Mouse (Mus musculus): ENCODE measurements around the gene Chn1. TPM values are rescaled to one million over a fixed set of nuclear protein-coding genes. Genes with fewer than 3 reads are reported as not detected.

The Chn1 gene
- polyA plus RNA-seq, 1 experiment from 2014 or later, result 20.5 TPM

GRCm38 (mm10) chr2:73566989-73567605 lies 208.0 kb downstream of the Chn1 start:
- 15% methylated on average over 8 of the region's 8 CpGs for WGBS
- 0 out of 2 replicates have a peak, but pooled peaks have one; percentile 55 for ATAC-seq (replicated peaks; ENCODE audit: extremely low read depth, insufficient read depth, low FRiP score)
- H3K9ac ChIP-seq (ENCODE audit: low read length), result peak overlapping the region; percentile 59; the same call in 1 of the 2 replicates

GRCm38 (mm10) chr2:73566162-73566561 lies 209.0 kb downstream of the Chn1 start:
- no peak for ATAC-seq (replicated peaks; ENCODE audit: extremely low read depth, insufficient read depth, low FRiP score)
- peaks cover 8% of the 10 kb centered on the region for H3K4me1 ChIP-seq (ENCODE audit: control insufficient read depth, insufficient read depth, low read length)
- no peak overlapping the region for H3K4me3 ChIP-seq (ENCODE audit: low read length)
- no peak overlapping the region for H3K4me2 ChIP-seq (ENCODE audit: low read depth, low read length)
- H3K9ac ChIP-seq (ENCODE audit: low read length), result no peak overlapping the region
- H3K27me3 ChIP-seq (ENCODE audit: control insufficient read depth, insufficient read depth, low read length), result peaks cover 4% of the 10 kb centered on the region; the same call in 1 of the 2 replicates
- no peak overlapping the region for H3K27ac ChIP-seq (ENCODE audit: low read length)
- WGBS, result 19% methylated on average over 7 of the region's 7 CpGs
- no peaks in the 10 kb centered on the region for H3K9me3 ChIP-seq (replicated peaks; ENCODE audit: control insufficient read depth, low read length)
- no peaks in the 10 kb centered on the region for H3K36me3 ChIP-seq (ENCODE audit: control insufficient read depth, insufficient read depth)

More at GRCm38 (mm10) chr2:73566989-73567605, 208.0 kb downstream of the Chn1 start:
- Histone ChIP-seq H3K4me1 (ENCODE audit: control insufficient read depth, insufficient read depth, low read length) (no peaks in the 10 kb centered on the region), H3K9me3 (replicated peaks; ENCODE audit: control insufficient read depth, low read length) (no peaks in the 10 kb centered on the region), H3K4me3 (ENCODE audit: low read length) (peak overlapping the region; percentile 43), H3K27ac (ENCODE audit: low read length) (no peak overlapping the region), H3K4me2 (ENCODE audit: low read depth, low read length) (peak overlapping the region; percentile 63), H3K27me3 (ENCODE audit: control insufficient read depth, insufficient read depth, low read length) (peaks cover 4% of the 10 kb centered on the region; the same call in 1 of the 2 replicates), H3K36me3 (ENCODE audit: control insufficient read depth, insufficient read depth) (no peaks in the 10 kb centered on the region)

GRCm38 (mm10) chr2:73563690-73564089 lies 211.5 kb downstream of the Chn1 start:
- Histone ChIP-seq H3K4me1 (ENCODE audit: control insufficient read depth, insufficient read depth, low read length) (peaks cover 8% of the 10 kb centered on the region), H3K27me3 (ENCODE audit: control insufficient read depth, insufficient read depth, low read length) (peaks cover 2% of the 10 kb centered on the region; the same call in 1 of the 2 replicates), H3K9me3 (replicated peaks; ENCODE audit: control insufficient read depth, low read length) (0 out of 2 replicates have a peak, but pooled peaks cover 3% of the 10 kb centered on the region), H3K4me3 (ENCODE audit: low read length) (no peak overlapping the region), H3K36me3 (ENCODE audit: control insufficient read depth, insufficient read depth) (no peaks in the 10 kb centered on the region), H3K9ac (ENCODE audit: low read length) (no peak overlapping the region), H3K4me2 (ENCODE audit: low read depth, low read length) (no peak overlapping the region), H3K27ac (ENCODE audit: low read length) (no peak overlapping the region)
- ATAC-seq (replicated peaks; ENCODE audit: extremely low read depth, insufficient read depth, low FRiP score), result no peak
- WGBS, result 63% methylated on average over 7 of the region's 7 CpGs

- no peaks in the 10 kb centered on the region for H3K36me3 ChIP-seq (ENCODE audit: control insufficient read depth, insufficient read depth)
- peaks cover 8% of the 10 kb centered on the region for H3K4me1 ChIP-seq (ENCODE audit: control insufficient read depth, insufficient read depth, low read length)
- 91% methylated on average over 9 of the region's 9 CpGs for WGBS
- 0 out of 2 replicates have a peak, but pooled peaks cover 3% of the 10 kb centered on the region for H3K9me3 ChIP-seq (replicated peaks; ENCODE audit: control insufficient read depth, low read length)
- no peak overlapping the region for H3K27ac ChIP-seq (ENCODE audit: low read length)
- no peak for ATAC-seq (replicated peaks; ENCODE audit: extremely low read depth, insufficient read depth, low FRiP score)
- no peak overlapping the region for H3K4me3 ChIP-seq (ENCODE audit: low read length)
- no peaks in the 10 kb centered on the region for H3K27me3 ChIP-seq (ENCODE audit: control insufficient read depth, insufficient read depth, low read length)
- H3K4me2 ChIP-seq (ENCODE audit: low read depth, low read length), result no peak overlapping the region
- H3K9ac ChIP-seq (ENCODE audit: low read length), result no peak overlapping the region
These were observed 212.5 kb downstream of the Chn1 start for GRCm38 (mm10) chr2:73562656-73563055.

GRCm38 (mm10) chr2:73561665-73562063 lies 213.5 kb downstream of the Chn1 start:
- H3K27me3 ChIP-seq (ENCODE audit: control insufficient read depth, insufficient read depth, low read length), result no peaks in the 10 kb centered on the region
- peak overlapping the region; percentile 70 for H3K4me2 ChIP-seq (ENCODE audit: low read depth, low read length)
- H3K4me1 ChIP-seq (ENCODE audit: control insufficient read depth, insufficient read depth, low read length), result peaks cover 8% of the 10 kb centered on the region
- H3K9ac ChIP-seq (ENCODE audit: low read length), result no peak overlapping the region; the same call in 1 of the 2 replicates
- no peaks in the 10 kb centered on the region for H3K36me3 ChIP-seq (ENCODE audit: control insufficient read depth, insufficient read depth)
- no peak for ATAC-seq (replicated peaks; ENCODE audit: extremely low read depth, insufficient read depth, low FRiP score)
- 6% methylated on average over 8 of the region's 8 CpGs for WGBS
- peak overlapping the region; percentile 47 for H3K4me3 ChIP-seq (ENCODE audit: low read length)
- 0 out of 2 replicates have a peak, but pooled peaks cover 3% of the 10 kb centered on the region for H3K9me3 ChIP-seq (replicated peaks; ENCODE audit: control insufficient read depth, low read length)
- H3K27ac ChIP-seq (ENCODE audit: low read length), result no peak overlapping the region

GRCm38 (mm10) chr2:73560899-73561664 lies 214.1 kb downstream of the Chn1 start:
- Histone ChIP-seq H3K4me2 (ENCODE audit: low read depth, low read length) (peak overlapping the region; percentile 70), H3K9ac (ENCODE audit: low read length) (peak overlapping the region; percentile 56), H3K27ac (ENCODE audit: low read length) (no peak overlapping the region), H3K4me3 (ENCODE audit: low read length) (peak overlapping the region; percentile 47), H3K27me3 (ENCODE audit: control insufficient read depth, insufficient read depth, low read length) (no peaks in the 10 kb centered on the region), H3K4me1 (ENCODE audit: control insufficient read depth, insufficient read depth, low read length) (peaks cover 8% of the 10 kb centered on the region), H3K36me3 (ENCODE audit: control insufficient read depth, insufficient read depth) (no peaks in the 10 kb centered on the region), H3K9me3 (replicated peaks; ENCODE audit: control insufficient read depth, low read length) (0 out of 2 replicates have a peak, but pooled peaks cover 3% of the 10 kb centered on the region)
- ATAC-seq (replicated peaks; ENCODE audit: extremely low read depth, insufficient read depth, low FRiP score), result no peak
- 3% methylated on average over 22 of the region's 23 CpGs for WGBS

Other genes with a start within 250 kb of the Chn1 start
- gene Wipf1, start 245.6 kb downstream of the Chn1 start, polyA plus RNA-seq (2015; fragmentation: Nextera tagmentation; extraction: Ambion mirVana), result 5.0 and 7.4 TPM in 2 replicates
- 0.19 and 0.34 TPM in 2 replicates for gene Chrna1, start 195.0 kb downstream of the Chn1 start, polyA plus RNA-seq (2015; fragmentation: Nextera tagmentation; extraction: Ambion mirVana)
- gene Atf2, start 117.3 kb upstream of the Chn1 start, polyA plus RNA-seq (2015; fragmentation: Nextera tagmentation; extraction: Ambion mirVana), result 39.5 and 43.4 TPM in 2 replicates
- 3,175 and 3,410 TPM in 2 replicates for gene Atp5g3, start 136.0 kb upstream of the Chn1 start, polyA plus RNA-seq (2015; fragmentation: Nextera tagmentation; extraction: Ambion mirVana)